ENCODE assay signal across 8 mouse cellular contexts in genomic region chr13:99152305-99152930, GRCm38 (mm10). TPM values are rescaled to one million over a fixed set of nuclear protein-coding genes. Genes with fewer than 3 reads are reported as not detected.
DNase-seq lines count a peak whose midpoint lies in the region; ATAC-seq lines count a peak whose summit lies in the region.

No protein-coding gene starts in this region.

- 0 out of 2 replicates have a peak, but pooled peaks cover 2% of the 10 kb centered on the region for H3K27me3 ChIP-seq in forebrain, embryonic 16.5 days (replicated peaks; ENCODE audit: control insufficient read depth, insufficient read depth, low read length)
- no peaks in the 10 kb centered on the region for H3K27me3 ChIP-seq in forebrain, embryonic 11.5 days (ENCODE audit: control insufficient read depth, insufficient read depth, low read length)
- peaks cover 17% of the 10 kb centered on the region; the same call in 1 of the 2 replicates for H3K27me3 ChIP-seq in hindbrain, embryonic 10.5 days (ENCODE audit: insufficient read depth, poor library complexity, severe bottlenecking)
- no peaks in the 10 kb centered on the region for H3K27me3 ChIP-seq in midbrain, embryonic 15.5 days (replicated peaks)

- no peak for DNase-seq in forebrain, embryonic 11.5 days (ENCODE audit: low spot score)
- peak; percentile 41 for DNase-seq in urinary bladder, postnatal 14 days (ENCODE audit: low spot score)
- no peak for DNase-seq in urinary bladder, adult 2 months (ENCODE audit: low spot score)
- no peak for DNase-seq in hindbrain, embryonic 10.5 days (ENCODE audit: low spot score)
- DNase-seq in thymus, postnatal 14 days = no peak
- no peak for DNase-seq in lung, adult 18-20 months

- peaks cover 16% of the 10 kb centered on the region for H3K4me1 ChIP-seq in forebrain, embryonic 16.5 days (replicated peaks; ENCODE audit: control insufficient read depth, insufficient read depth, low read length)
- peaks cover 7% of the 10 kb centered on the region; the same call in 1 of the 2 replicates for H3K4me1 ChIP-seq in forebrain, embryonic 11.5 days (replicated peaks; ENCODE audit: control insufficient read depth, insufficient read depth, low read length)
- peaks cover 45% of the 10 kb centered on the region for H3K4me1 ChIP-seq in hindbrain, embryonic 10.5 days (replicated peaks)
- peaks cover 26% of the 10 kb centered on the region for H3K4me1 ChIP-seq in midbrain, embryonic 15.5 days

- H3K4me3 ChIP-seq in forebrain, embryonic 16.5 days (replicated peaks; ENCODE audit: low read length) = no peak overlapping the region
- no peak overlapping the region for H3K4me3 ChIP-seq in forebrain, embryonic 11.5 days (ENCODE audit: low read depth, low read length)
- H3K4me3 ChIP-seq in hindbrain, embryonic 10.5 days = peak overlapping the region; percentile 13; the same call in 1 of the 2 replicates
- no peak overlapping the region for H3K4me3 ChIP-seq in midbrain, embryonic 15.5 days

- no peak overlapping the region for H3K9ac ChIP-seq in forebrain, embryonic 16.5 days (replicated peaks; ENCODE audit: low read depth, low read length)
- no peak overlapping the region for H3K9ac ChIP-seq in forebrain, embryonic 11.5 days (ENCODE audit: low read length)
- no peak overlapping the region for H3K9ac ChIP-seq in midbrain, embryonic 15.5 days

- no peak overlapping the region for H3K4me2 ChIP-seq in forebrain, embryonic 16.5 days (ENCODE audit: low read length)
- H3K4me2 ChIP-seq in forebrain, embryonic 11.5 days (ENCODE audit: low read depth, low read length, severe bottlenecking) = no peak overlapping the region
- H3K4me2 ChIP-seq in midbrain, embryonic 15.5 days = peak overlapping the region; percentile 21

- no peaks in the 10 kb centered on the region for H3K36me3 ChIP-seq in forebrain, embryonic 16.5 days (ENCODE audit: control insufficient read depth, insufficient read depth)
- H3K36me3 ChIP-seq in forebrain, embryonic 11.5 days (ENCODE audit: control insufficient read depth, insufficient read depth, low read length) = no peaks in the 10 kb centered on the region
- H3K36me3 ChIP-seq in hindbrain, embryonic 10.5 days = no peaks in the 10 kb centered on the region
- H3K36me3 ChIP-seq in midbrain, embryonic 15.5 days (replicated peaks) = no peaks in the 10 kb centered on the region

- H3K27ac ChIP-seq in forebrain, embryonic 16.5 days (ENCODE audit: low read length) = no peak overlapping the region
- H3K27ac ChIP-seq in forebrain, embryonic 11.5 days (ENCODE audit: low read depth, low read length) = no peak overlapping the region
- peak overlapping the region; percentile 37 for H3K27ac ChIP-seq in hindbrain, embryonic 10.5 days
- no peak overlapping the region for H3K27ac ChIP-seq in midbrain, embryonic 15.5 days

- peaks cover 3% of the 10 kb centered on the region; the same call in 1 of the 2 replicates for H3K9me3 ChIP-seq in forebrain, embryonic 16.5 days (ENCODE audit: control insufficient read depth, low read length)
- H3K9me3 ChIP-seq in forebrain, embryonic 11.5 days (ENCODE audit: control insufficient read depth, low read length) = no peaks in the 10 kb centered on the region
- H3K9me3 ChIP-seq in hindbrain, embryonic 10.5 days = peaks cover 7% of the 10 kb centered on the region
- no peaks in the 10 kb centered on the region for H3K9me3 ChIP-seq in midbrain, embryonic 15.5 days

- ATAC-seq in forebrain, embryonic 16.5 days = peak; percentile 33; the same call in 1 of the 2 replicates
- no peak for ATAC-seq in forebrain, embryonic 11.5 days (replicated peaks; ENCODE audit: low FRiP score)
- ATAC-seq in midbrain, embryonic 15.5 days (replicated peaks) = no peak

- WGBS in forebrain, embryonic 16.5 days = 33% methylated on average over 18 of the region's 18 CpGs
- WGBS in forebrain, embryonic 11.5 days = 28% methylated on average over 18 of the region's 18 CpGs
- WGBS in hindbrain, embryonic 10.5 days = 22% methylated on average over 18 of the region's 18 CpGs
- 28% methylated on average over 18 of the region's 18 CpGs for WGBS in midbrain, embryonic 15.5 days

RNA-seq across cellular contexts. Expression of gene Zfp366, which starts 32.2 kb away (rescaled TPM):
- 0.56 and 0.86 TPM in 2 replicates for polyA plus RNA-seq in forebrain, embryonic 16.5 days (2015; fragmentation: Nextera tagmentation; extraction: Ambion mirVana)
- 0.72 and 0.73 TPM in 2 replicates for polyA plus RNA-seq in forebrain, embryonic 11.5 days (2014; fragmentation: Nextera tagmentation; extraction: Ambion mirVana)
- 1.1 and 3.0 TPM in 2 replicates for polyA plus RNA-seq in urinary bladder, adult 2 months (2012; rRNA removed)
- polyA plus RNA-seq in hindbrain, embryonic 10.5 days (2016; fragmentation: Nextera tagmentation; extraction: Ambion mirVana) = 0.43 and 0.45 TPM in 2 replicates
- 0.81 and 0.89 TPM in 2 replicates for polyA plus RNA-seq in midbrain, embryonic 15.5 days (2015; fragmentation: Nextera tagmentation; extraction: Ambion mirVana)
